Mouse (Mus musculus) olfactory bulb, adult 2 months (tissue): ENCODE measurements around the gene Man1c1.

ENCODE experiments used
- CTCF ChIP-seq: fragments of 200-500 bp; IDR thresholded peaks from 2 replicates; pipeline ENCODE4 v1.5.1; 2012; ENCODE audit warnings: low read depth, mild to moderate bottlenecking, low read length, moderate library complexity; ENCODE audit not compliant: insufficient read depth
- POLR2A ChIP-seq: fragments of 200-500 bp; IDR thresholded peaks from 2 replicates; pipeline ENCODE4 v1.6.1; 2012; ENCODE audit warnings: mild to moderate bottlenecking, low read depth, low read length, moderate library complexity; ENCODE audit not compliant: insufficient read depth

- TF ChIP-seq CTCF (no peak), POLR2A (no peak)
Measured at GRCm38 (mm10) chr4:134578407-134578806, 125.7 kb downstream of the Man1c1 start.
